Mouse (Mus musculus): ENCODE results near the gene Sema3g.

GRCm38 (mm10) chr14:31258476-31259050 lies 40.9 kb downstream of the Sema3g start:
- no peak for TF ChIP-seq POLR2A (IDR thresholded peaks at IDR 0.05; ENCODE audit: insufficient read depth, low read depth, low read length)
- no peak for TF ChIP-seq CTCF (IDR thresholded peaks at IDR 0.05; ENCODE audit: insufficient read depth, low read depth, low read length)
